Mouse (Mus musculus) thymus, adult 18-20 months (tissue): ENCODE results near the gene Asna1.
A peak's percentile ranks its signal among the peaks of the same experiment; 100 is the strongest.

Experiments used
- DNase-seq, 2 experiments: peaks; one replicate each; pipeline ENCODE4 v3.0.0; 2022; ENCODE audit warnings: mixed read lengths in 2 of 2

The Asna1 gene

GRCm38 (mm10) chr8:84973803-84974542 lies 51.1 kb downstream of the Asna1 start:
- peak in 1 of 2 experiments; percentile 30 for DNase-seq

GRCm38 (mm10) chr8:84973079-84973478 lies 52.0 kb downstream of the Asna1 start:
- no peak for DNase-seq

- no peak for DNase-seq
Measured at GRCm38 (mm10) chr8:84970913-84971312, 54.2 kb downstream of the Asna1 start.

- no peak for DNase-seq
Measured at GRCm38 (mm10) chr8:84970135-84970790, 54.8 kb downstream of the Asna1 start.

- DNase-seq: peak in 1 of 2 experiments; percentile 53
Measured at GRCm38 (mm10) chr8:84969241-84970134, 55.6 kb downstream of the Asna1 start, which contains the start of the genes Gm49661, Prdx2 and Rnaseh2a. Gene Gm49661 (minus strand): TSS chr8:84969433. Gene Prdx2 (plus strand): TSS chr8:84969587. Gene Rnaseh2a (minus strand): TSS chr8:84969767.

GRCm38 (mm10) chr8:84968650-84969049 lies 56.4 kb downstream of the Asna1 start:
- no peak for DNase-seq
